Comparison of ENCODE assay signal across 13 mouse cellular contexts in genomic region chr5:91594083-91594482, GRCm38 (mm10).
"Had no signal": no experiment of that assay in that cellular context is flagged by ENCODE, and none has a peak within 500 bp of the region (broad histone marks: within the 10 kb centered on the region; RNA-seq: fewer than 3 reads in every experiment).

No protein-coding gene starts in this region.

- DNase-seq: lung, adult 18-20 months; lung, embryonic 14.5 days; lung, postnatal 10 days; lung, postnatal 4 days; midbrain, embryonic 14.5 days; retina, postnatal 1 day; right cerebral cortex, adult 18-20 months; right cerebral cortex, postnatal 25 days; right cerebral cortex, postnatal 4 days; spleen, adult 18-20 months; thymus, adult 18-20 months; thymus, postnatal 36 days had no signal

- ATAC-seq: midbrain, embryonic 16.5 days had no signal
